Mouse (Mus musculus) lung, adult 2 months (tissue): ENCODE results near the gene Rps6ka2.

Experiments
- CTCF ChIP-seq: fragments of 200-500 bp; IDR thresholded peaks from 2 replicates; pipeline ENCODE4 v1.5.1; 2011; ENCODE audit warnings: mild to moderate bottlenecking, low read length, control low read depth; ENCODE audit not compliant: insufficient read depth
- POLR2A ChIP-seq: fragments of 200-500 bp; IDR thresholded peaks from 2 replicates; pipeline ENCODE4 v1.6.1; 2011; ENCODE audit warnings: low read depth, mild to moderate bottlenecking, control low read depth, low read length, borderline replicate concordance; ENCODE audit errors: extremely low read depth

DNA sequence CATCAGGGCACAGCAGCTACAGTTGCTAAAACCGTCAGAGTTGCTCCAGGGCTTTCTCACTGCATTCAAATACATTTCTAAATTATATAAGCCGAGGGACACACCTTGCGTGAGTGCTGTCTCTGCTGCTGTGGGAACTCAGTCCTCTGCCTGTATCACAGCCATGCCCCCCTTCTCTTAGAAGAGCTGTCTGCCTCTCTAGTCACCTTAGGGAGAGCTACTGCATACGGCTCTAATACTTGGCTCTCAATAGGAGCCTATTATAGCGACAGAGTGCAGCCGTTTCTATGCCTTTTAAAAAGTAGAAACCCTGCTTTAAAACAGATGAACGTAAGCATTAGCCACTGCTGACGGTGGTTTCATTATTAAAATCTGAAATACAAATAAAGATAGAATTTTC is 61.9 kb downstream of the Rps6ka2 start:
- no peak for TF ChIP-seq CTCF
- no peak for TF ChIP-seq POLR2A
